Mouse (Mus musculus): Measurements from ENCODE around the gene Them7.
A peak's percentile ranks its signal among the peaks of the same experiment; 100 is the strongest.

Them7 gene

GRCm38 (mm10) chr2:105416660-105417348, 192.7 kb downstream of the Them7 start:
- no peak for DNase-seq (ENCODE audit: low spot score)

GRCm38 (mm10) chr2:105417663-105418062, 193.5 kb downstream of the Them7 start:
- DNase-seq (ENCODE audit: low spot score), result no peak

- DNase-seq (ENCODE audit: low spot score), result no peak
These were observed 194.6 kb downstream of the Them7 start for GRCm38 (mm10) chr2:105418629-105419227.

- DNase-seq (ENCODE audit: low spot score), result no peak
These were observed 203.3 kb downstream of the Them7 start for GRCm38 (mm10) chr2:105427447-105427846.

DNA sequence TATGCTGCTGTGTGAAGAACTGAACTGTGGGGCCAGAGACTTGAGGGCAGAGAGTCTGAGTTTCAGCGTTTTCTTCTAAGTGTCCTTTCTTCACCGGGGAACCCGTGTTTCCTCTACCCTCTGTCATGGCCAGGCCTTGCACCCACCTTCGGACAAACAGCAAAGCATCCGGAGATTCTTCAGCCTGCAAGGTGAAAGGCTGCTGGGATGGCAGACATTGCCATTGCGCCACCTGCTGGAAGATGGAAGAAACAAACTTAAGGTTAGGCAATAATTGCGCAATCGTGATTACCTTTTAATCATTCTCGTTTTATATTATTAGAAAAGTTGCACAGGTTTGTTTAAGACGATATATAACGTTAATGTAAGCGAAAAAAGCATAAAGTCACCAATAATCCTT, 203.9 kb downstream of the Them7 start:
- DNase-seq (ENCODE audit: low spot score), result peak; percentile 40

DNA sequence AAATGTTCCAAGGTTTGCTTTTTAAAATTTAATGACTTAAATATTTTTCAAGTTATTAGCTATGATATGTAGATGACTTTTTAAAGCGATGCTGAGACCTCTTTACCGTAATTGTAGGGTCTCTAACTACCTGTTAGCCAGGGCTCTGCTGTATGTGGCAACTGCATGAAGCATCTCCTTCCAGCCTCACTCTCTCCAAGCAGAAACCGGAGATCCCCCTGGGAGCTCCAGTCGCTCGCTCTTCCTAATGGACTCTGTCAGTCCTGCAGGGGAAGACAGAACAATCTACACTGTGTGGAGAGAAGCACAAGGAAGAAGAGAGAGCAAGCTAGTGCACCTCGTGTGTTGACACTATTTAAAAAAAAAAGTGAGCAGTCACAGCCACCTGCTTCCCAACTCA, 204.3 kb downstream of the Them7 start:
- no peak for DNase-seq (ENCODE audit: low spot score)

Data from urinary bladder, postnatal 10 days (tissue).